Mouse (Mus musculus) urinary bladder, adult 2 months (tissue): ENCODE data around the gene Zbtb14. TPM values are rescaled to one million over a fixed set of nuclear protein-coding genes. Genes with fewer than 3 reads are reported as not detected.

Experiments used
- DNase-seq: peaks from one replicate; pipeline ENCODE4 v3.0.0; 2022; ENCODE audit warnings: low spot score
- polyA plus RNA-seq: library from polyadenylated mRNA; depleted of rRNA; stranded (reverse); fragments of >200 nt; gene quantifications from 2 replicates; pipeline ENCODE4 v1.2.3, GENCODE M21; 2012; rRNA removed

The Zbtb14 gene
- 12.9 and 16.0 TPM in 2 replicates for polyA plus RNA-seq

GRCm38 (mm10) chr17:69382511-69383100 lies at the start of gene Zbtb14:
TSS of gene Zbtb14 (plus strand) at chr17:69383050.
- DNase-seq = peak; percentile 89

- DNase-seq = no peak
These were observed 36.8 kb upstream of the Zbtb14 start for GRCm38 (mm10) chr17:69346056-69346455.

DNA sequence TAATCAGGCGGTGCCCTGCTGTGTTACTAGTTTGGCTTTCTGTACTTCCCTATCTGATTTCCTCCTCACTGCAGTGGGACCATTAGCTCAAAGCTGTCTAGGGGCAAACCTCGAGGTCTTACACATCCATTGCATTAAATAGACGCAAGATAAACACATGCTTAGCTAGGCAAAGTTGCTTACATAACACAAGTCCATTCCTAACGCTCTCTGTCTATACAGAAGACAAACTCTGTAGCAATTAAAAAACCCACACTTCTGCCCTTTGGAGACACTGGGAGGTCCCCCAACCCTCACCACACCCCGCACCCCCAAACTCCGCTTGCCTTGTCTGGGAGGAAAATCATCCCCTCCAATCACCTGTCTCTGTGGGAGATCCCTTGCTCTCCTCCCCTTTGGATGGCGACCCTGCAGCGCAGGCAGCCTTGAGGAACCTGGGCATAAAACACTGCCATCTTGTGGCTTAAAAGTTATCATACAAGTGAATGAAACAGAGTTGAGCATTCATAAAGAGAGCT lies 33.8 kb upstream of the Zbtb14 start:
- DNase-seq = no peak

DNA sequence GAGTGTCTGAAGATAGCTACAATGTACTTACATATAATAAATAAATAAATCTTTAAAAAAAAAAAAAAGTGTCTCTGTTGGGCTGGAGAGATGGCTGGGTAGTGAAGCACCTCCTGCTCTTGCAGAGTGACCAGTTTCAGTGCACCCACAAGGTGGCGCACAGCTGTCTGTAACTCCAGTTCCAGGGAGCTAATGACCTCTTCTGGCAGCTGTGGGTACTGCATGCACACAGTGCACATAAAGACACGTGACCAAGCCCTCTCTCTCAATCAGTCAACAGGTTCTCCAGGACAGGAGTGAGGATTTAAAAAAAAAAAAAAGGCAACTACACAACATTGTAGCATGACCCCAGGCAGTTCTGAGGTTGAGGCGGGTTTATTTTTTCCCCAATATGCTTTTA lies 17.8 kb upstream of the Zbtb14 start:
- DNase-seq = no peak

DNA sequence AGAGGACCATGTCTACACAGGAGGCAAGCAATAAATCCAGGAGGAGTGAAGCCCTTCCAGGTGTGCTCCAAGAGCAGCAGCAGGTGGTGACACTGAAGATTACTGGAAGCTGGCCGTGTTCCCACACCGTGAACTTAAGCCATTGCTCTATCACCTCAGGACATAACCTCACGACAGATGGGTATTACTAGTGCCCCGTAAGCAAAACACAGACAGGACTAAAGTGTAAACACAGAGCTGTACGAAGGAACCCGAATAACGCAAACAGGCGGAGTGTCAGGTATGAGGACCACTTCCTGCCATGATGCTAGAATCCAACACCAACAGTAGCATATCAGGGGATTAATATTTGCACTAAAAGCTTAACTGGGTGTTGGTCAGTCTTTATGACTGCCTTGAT lies 2.0 kb upstream of the Zbtb14 start:
- no peak for DNase-seq

- peak; percentile 88 for DNase-seq
These were observed 521 bp downstream of the Zbtb14 start for GRCm38 (mm10) chr17:69383201-69383940.

GRCm38 (mm10) chr17:69383941-69384665 lies 1.3 kb downstream of the Zbtb14 start:
- no peak for DNase-seq

GRCm38 (mm10) chr17:69396147-69397033 lies 13.5 kb downstream of the Zbtb14 start:
- no peak for DNase-seq

GRCm38 (mm10) chr17:69397163-69397562 lies 14.3 kb downstream of the Zbtb14 start:
- DNase-seq = no peak

DNA sequence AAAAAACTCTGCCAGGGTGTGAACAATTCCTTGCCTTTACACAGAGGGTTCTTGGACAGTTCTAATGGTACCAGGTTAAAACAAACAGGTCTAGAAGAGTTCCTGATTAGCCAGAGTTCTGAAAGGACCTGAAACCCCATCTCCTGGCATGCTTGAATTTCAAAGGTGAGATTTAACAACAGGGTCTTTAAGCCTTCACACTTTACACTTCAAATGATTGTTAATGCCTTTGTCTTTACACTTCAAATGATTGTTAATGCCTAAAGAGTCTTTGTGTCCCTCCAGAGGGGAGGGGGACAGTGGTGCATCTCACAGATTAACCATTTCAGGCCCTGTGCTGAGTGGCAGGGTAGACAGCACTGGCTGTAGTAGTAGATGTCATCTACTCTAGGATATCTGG lies 15.2 kb downstream of the Zbtb14 start:
- no peak for DNase-seq

DNA sequence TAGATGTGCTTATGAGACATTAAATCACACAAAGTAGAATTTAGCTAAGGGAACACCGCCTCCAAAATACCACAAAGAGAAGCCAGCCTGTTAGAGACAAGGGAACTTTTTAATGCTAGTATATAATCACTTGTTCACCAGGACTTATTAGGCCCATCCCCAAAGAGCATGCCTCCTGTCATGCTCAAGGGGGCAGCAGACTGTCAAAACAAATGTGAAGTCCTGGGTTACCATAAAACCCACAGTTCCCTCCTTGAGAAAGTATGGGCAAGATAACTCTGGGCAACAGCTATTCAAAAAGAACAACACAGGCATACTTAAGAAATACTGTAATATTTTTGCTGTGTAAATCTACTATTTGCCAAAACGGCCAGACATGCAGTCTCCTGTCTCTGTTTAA lies 18.3 kb downstream of the Zbtb14 start:
- no peak for DNase-seq

- DNase-seq = no peak
These were observed 33.3 kb downstream of the Zbtb14 start for GRCm38 (mm10) chr17:69416163-69416562.

- peak; percentile 98 for DNase-seq
These were observed 34.2 kb downstream of the Zbtb14 start for GRCm38 (mm10) chr17:69416920-69417661.

GRCm38 (mm10) chr17:69417724-69418373 lies 35.0 kb downstream of the Zbtb14 start:
- DNase-seq = no peak

DNA sequence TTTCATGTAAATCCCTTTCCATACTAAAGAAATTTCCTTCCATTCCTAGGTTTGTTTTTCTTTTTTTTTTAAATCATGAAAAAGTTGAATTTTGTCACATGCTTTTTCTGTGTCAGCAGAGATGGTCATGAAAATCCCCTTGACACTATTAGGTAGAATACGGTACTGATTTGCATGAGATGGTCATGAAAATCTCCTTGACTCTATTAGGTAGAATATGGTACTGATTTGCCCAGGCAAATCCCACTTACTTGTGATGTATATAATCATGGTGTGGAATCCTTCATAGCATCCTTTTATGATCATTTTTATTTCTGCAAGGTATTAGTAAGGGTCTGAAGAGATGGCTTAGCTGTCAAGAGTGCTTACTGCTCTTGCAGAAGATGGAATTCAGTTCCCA lies 38.7 kb downstream of the Zbtb14 start:
- DNase-seq = no peak

DNA sequence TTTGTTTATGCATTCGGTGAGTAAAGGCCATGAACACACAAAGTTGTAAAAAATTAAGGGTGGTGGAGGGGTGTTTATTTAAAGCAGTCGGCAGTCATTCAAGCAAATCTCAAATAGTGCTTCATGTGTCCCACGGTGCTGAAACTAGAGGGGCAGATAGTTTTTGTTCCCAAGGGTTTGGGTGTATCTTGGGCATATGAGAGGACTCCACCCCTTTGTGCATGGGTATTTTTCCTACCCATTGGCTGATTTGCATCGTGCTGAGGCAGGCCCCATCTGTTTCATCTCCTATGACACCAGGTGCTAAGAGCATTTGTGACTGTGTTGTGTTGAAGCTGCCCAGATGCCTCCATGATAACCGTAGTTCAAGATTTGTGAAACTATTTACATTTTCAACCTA lies 55.0 kb downstream of the Zbtb14 start:
- DNase-seq = no peak

GRCm38 (mm10) chr17:69438486-69438885 lies 55.6 kb downstream of the Zbtb14 start:
- no peak for DNase-seq

DNA sequence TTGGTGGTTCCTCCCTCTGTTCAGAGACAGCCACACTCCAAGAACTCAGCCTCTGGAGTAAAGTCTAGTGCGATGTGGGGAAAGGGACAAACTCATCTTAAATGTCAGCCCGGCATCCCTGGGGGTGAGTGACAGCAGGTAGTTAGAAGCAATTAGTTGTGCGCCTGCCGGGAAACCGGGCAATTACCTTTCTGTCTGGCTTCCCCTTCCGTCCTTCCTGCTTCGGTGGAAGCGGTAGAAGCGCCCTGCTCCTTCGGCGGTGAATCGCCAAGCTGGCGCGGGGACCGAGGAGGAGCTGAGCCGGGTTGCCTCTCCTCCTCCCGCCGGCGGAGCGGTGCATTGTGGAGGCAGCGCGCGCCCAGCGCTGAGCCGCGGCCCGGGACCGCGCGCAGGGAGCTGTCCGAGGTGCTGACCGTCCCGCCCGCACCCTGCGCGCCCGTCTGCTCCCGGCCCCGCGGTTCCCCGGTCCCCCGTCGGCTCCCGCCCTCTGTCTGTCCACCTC lies 56.2 kb downstream of the Zbtb14 start, which contains the start of gene Akain1:
Gene Akain1, plus strand, starts transcription at position 337 of the 502 bp plus-strand sequence.
- peak; percentile 61 for DNase-seq

DNA sequence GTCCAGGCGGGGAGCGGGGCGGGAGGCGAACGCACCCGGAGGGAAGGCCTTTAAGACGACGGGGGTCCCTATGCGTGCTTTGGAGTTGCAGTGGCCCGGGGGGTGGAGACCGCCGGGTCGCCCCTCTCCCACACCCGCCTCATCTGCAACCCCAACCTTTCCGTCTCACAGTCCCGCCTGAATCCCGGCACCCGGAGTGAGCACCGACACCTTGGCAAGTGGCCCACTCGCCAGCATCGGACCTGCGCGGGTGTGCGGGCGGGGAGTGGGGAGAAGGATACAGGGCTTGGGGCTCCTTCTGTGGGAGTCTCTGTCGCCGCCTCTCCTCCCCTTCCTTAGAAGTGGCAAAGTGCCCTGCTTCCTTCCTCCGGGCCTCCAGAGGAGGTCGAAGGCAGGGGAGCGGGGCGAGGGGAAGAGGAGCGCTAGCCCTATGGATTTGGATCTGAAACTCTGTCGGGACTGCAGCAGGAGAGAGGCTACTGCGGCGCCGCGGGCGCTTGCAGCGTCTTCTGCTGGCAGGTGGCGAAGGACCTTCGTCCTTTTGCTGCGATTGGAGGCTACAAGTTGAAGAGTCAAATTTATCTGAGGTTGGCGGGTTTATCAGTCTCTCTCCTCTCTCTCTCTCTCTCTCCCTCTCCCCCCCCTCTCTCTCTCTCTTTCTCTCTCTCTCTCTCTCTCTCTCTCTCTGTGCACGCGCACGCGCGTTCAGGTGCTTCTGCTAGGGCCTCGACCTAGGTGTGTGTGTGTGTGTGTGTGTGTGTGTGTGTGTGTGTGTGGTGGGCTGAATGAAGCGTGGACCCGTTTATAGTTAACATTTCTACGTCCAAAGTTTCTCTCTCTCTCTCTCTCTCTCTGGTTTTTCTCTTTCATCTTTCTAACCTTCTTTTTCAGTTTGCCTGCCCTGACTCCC lies 57.0 kb downstream of the Zbtb14 start:
- DNase-seq = peak; percentile 20
